Mouse (Mus musculus) spleen, adult 2 months (tissue): ENCODE results near the gene Jmy. TPM values are rescaled to one million over a fixed set of nuclear protein-coding genes. Genes with fewer than 3 reads are reported as not detected.

ENCODE experiments used
- DNase-seq, 2 experiments: peaks; one replicate each; pipeline versions ENCODE4 v3.0.0 to v3.0.0-alpha.2; 2012 to 2021; ENCODE audit warnings: low spot score in 2 of 2, low read depth in 1 of 2
- H3K27ac ChIP-seq: fragments of 200-500 bp; 2 replicates; pipeline ENCODE4 v1.5.1; 2012; ENCODE audit warnings: low read length, inconsistent platforms; ENCODE audit not compliant: insufficient read depth
- H3K27me3 ChIP-seq: fragments of 200-500 bp; 2 replicates; pipeline ENCODE4 v1.6.1; 2012; ENCODE audit warnings: mild to moderate bottlenecking, moderate library complexity, low read length, inconsistent platforms; ENCODE audit not compliant: control insufficient read depth, insufficient read depth
- H3K36me3 ChIP-seq: fragments of 200-500 bp; 2 replicates; pipeline ENCODE4 v1.6.1; 2012; ENCODE audit warnings: mild to moderate bottlenecking, low read length, inconsistent platforms; ENCODE audit not compliant: control insufficient read depth, insufficient read depth
- H3K4me1 ChIP-seq: fragments of 200-500 bp; 2 replicates; pipeline ENCODE4 v1.6.1; 2011; ENCODE audit warnings: inconsistent platforms; ENCODE audit not compliant: control insufficient read depth, insufficient read depth, insufficient read length
- H3K4me3 ChIP-seq: fragments of 200-500 bp; 2 replicates; pipeline ENCODE4 v1.5.1; 2011; ENCODE audit warnings: mild to moderate bottlenecking, inconsistent platforms; ENCODE audit not compliant: insufficient read depth, insufficient read length; ENCODE audit errors: extremely low read depth
- CTCF ChIP-seq: fragments of 200-500 bp; IDR thresholded peaks from 2 replicates; pipeline ENCODE4 v1.5.1; 2011; ENCODE audit warnings: mild to moderate bottlenecking, inconsistent platforms; ENCODE audit not compliant: insufficient read depth, insufficient read length, insufficient replicate concordance; ENCODE audit errors: extremely low read depth
- POLR2A ChIP-seq: fragments of 200-500 bp; IDR thresholded peaks from 2 replicates; pipeline ENCODE4 v1.6.1; 2011; ENCODE audit warnings: low read depth, low read length, inconsistent platforms
- WGBS: fragments of 180-500 bp; shearing (Covaris S2); methylation state at CpG from one replicate; pipeline ENCODE4 v1.1.7; 2018; 5-methylcytosine and 5-hydroxymethylcytosine counted together
- polyA plus RNA-seq: library from polyadenylated mRNA; depleted of rRNA; stranded (reverse); fragments of >200 nt; gene quantifications from 2 replicates; pipeline ENCODE4 v1.2.3, GENCODE M21; 2012

Gene Jmy
- polyA plus RNA-seq, 1 experiment = 5.1 TPM

GRCm38 (mm10) chr13:93388594-93389241 is 110.9 kb downstream of the Jmy start:
- Histone ChIP-seq H3K27me3 (no peaks in the 10 kb centered on the region), H3K4me3 (no peak overlapping the region), H3K4me1 (no peaks in the 10 kb centered on the region), H3K27ac (no peak overlapping the region), H3K36me3 (no peaks in the 10 kb centered on the region)
- WGBS = 53% methylated on average over 7 of the region's 7 CpGs
- DNase-seq = no peak
- TF ChIP-seq CTCF (no peak), POLR2A (no peak)

GRCm38 (mm10) chr13:93387440-93387839 is 112.2 kb downstream of the Jmy start:
- Histone ChIP-seq H3K27me3 (no peaks in the 10 kb centered on the region), H3K4me1 (no peaks in the 10 kb centered on the region), H3K27ac (no peak overlapping the region), H3K4me3 (no peak overlapping the region), H3K36me3 (no peaks in the 10 kb centered on the region)
- DNase-seq = no peak
- TF ChIP-seq POLR2A = no peak
- TF ChIP-seq CTCF = no peak
- 89% methylated on average over 5 of the region's 5 CpGs for WGBS

- H3K4me3 ChIP-seq = no peak overlapping the region
- DNase-seq = no peak
- H3K4me1 ChIP-seq = no peaks in the 10 kb centered on the region
- no peaks in the 10 kb centered on the region for H3K36me3 ChIP-seq
- no peaks in the 10 kb centered on the region for H3K27me3 ChIP-seq
- no peak overlapping the region for H3K27ac ChIP-seq
- TF ChIP-seq POLR2A (no peak), CTCF (no peak)
- 93% methylated on average over 1 of the region's 1 CpGs for WGBS
Measured at GRCm38 (mm10) chr13:93385147-93385546, 114.5 kb downstream of the Jmy start.

GRCm38 (mm10) chr13:93384481-93384880 is 115.1 kb downstream of the Jmy start:
- Histone ChIP-seq H3K27me3 (no peaks in the 10 kb centered on the region), H3K4me1 (no peaks in the 10 kb centered on the region), H3K36me3 (no peaks in the 10 kb centered on the region), H3K27ac (no peak overlapping the region), H3K4me3 (no peak overlapping the region)
- no peak for TF ChIP-seq CTCF
- no peak for TF ChIP-seq POLR2A
- DNase-seq = no peak
- WGBS = 100% methylated on average over 1 of the region's 1 CpGs

- no peak for TF ChIP-seq CTCF
- no peak for TF ChIP-seq POLR2A
- Histone ChIP-seq H3K36me3 (no peaks in the 10 kb centered on the region), H3K4me3 (no peak overlapping the region), H3K4me1 (no peaks in the 10 kb centered on the region), H3K27ac (no peak overlapping the region), H3K27me3 (no peaks in the 10 kb centered on the region)
- DNase-seq = no peak
- WGBS = 73% methylated on average over 2 of the region's 2 CpGs
Measured at GRCm38 (mm10) chr13:93383620-93384019, 116.0 kb downstream of the Jmy start.

GRCm38 (mm10) chr13:93383092-93383491 is 116.5 kb downstream of the Jmy start:
- Histone ChIP-seq H3K4me3 (no peak overlapping the region), H3K27ac (no peak overlapping the region), H3K36me3 (no peaks in the 10 kb centered on the region), H3K4me1 (no peaks in the 10 kb centered on the region), H3K27me3 (no peaks in the 10 kb centered on the region)
- DNase-seq = no peak
- WGBS = 91% methylated on average over 5 of the region's 5 CpGs
- TF ChIP-seq CTCF (no peak), POLR2A (no peak)

GRCm38 (mm10) chr13:93381301-93381700 is 118.3 kb downstream of the Jmy start:
- TF ChIP-seq POLR2A (no peak), CTCF (no peak)
- Histone ChIP-seq H3K27ac (no peak overlapping the region), H3K27me3 (no peaks in the 10 kb centered on the region), H3K4me1 (no peaks in the 10 kb centered on the region), H3K4me3 (no peak overlapping the region), H3K36me3 (no peaks in the 10 kb centered on the region)
- WGBS = 76% methylated on average over 1 of the region's 1 CpGs
- DNase-seq = no peak
